Mouse (Mus musculus) midbrain, embryonic 13.5 days (tissue): ENCODE data around the gene Nav3. TPM values are rescaled to one million over a fixed set of nuclear protein-coding genes. Genes with fewer than 3 reads are reported as not detected.

Source experiments
- ATAC-seq: fragments of 200-750 bp; cut with Nextera tagmentation; 2 replicates; pipeline ENCODE4 v1.8.0; 2017; ENCODE audit warnings: mild to moderate bottlenecking, moderate TSS enrichment, moderate library complexity
- H3K27ac ChIP-seq: fragments of 300-500 bp; sonication (generic); 2 replicates; pipeline ENCODE4 v1.5.1; 2015; ENCODE audit warnings: inconsistent platforms, mild to moderate bottlenecking, moderate library complexity
- H3K27me3 ChIP-seq: fragments of 300-500 bp; sonication (generic); 2 replicates; pipeline ENCODE4 v1.6.1; 2015; ENCODE audit warnings: mild to moderate bottlenecking, inconsistent platforms
- H3K36me3 ChIP-seq: fragments of 300-500 bp; sonication (generic); 2 replicates; pipeline ENCODE4 v1.6.1; 2015; ENCODE audit warnings: mild to moderate bottlenecking, inconsistent platforms
- H3K4me1 ChIP-seq: fragments of 300-500 bp; sonication (generic); replicated peaks from 2 replicates; pipeline ENCODE4 v1.6.1; 2015; ENCODE audit warnings: inconsistent platforms
- H3K4me2 ChIP-seq: fragments of 300-500 bp; sonication (generic); replicated peaks from 2 replicates; pipeline ENCODE4 v1.6.1; 2015; ENCODE audit warnings: moderate library complexity, mild to moderate bottlenecking, inconsistent platforms
- H3K4me3 ChIP-seq: fragments of 300-500 bp; sonication (generic); replicated peaks from 2 replicates; pipeline ENCODE4 v1.5.1; 2015; ENCODE audit warnings: mild to moderate bottlenecking, inconsistent platforms
- H3K9ac ChIP-seq: fragments of 300-500 bp; sonication (generic); replicated peaks from 2 replicates; pipeline ENCODE4 v1.6.1; 2015; ENCODE audit warnings: mild to moderate bottlenecking, inconsistent platforms
- H3K9me3 ChIP-seq: fragments of 300-500 bp; sonication (generic); 2 replicates; pipeline ENCODE4 v1.6.1; 2016; ENCODE audit warnings: mild to moderate bottlenecking, inconsistent platforms
- WGBS: fragments of 180-500 bp; shearing (Covaris S2); methylation state at CpG from one replicate; pipeline ENCODE4 v1.1.7; 2015; 5-methylcytosine and 5-hydroxymethylcytosine counted together
- polyA plus RNA-seq: library from polyadenylated mRNA; unstranded; fragments of >200 nt; fragmentation: Nextera tagmentation; extraction: Ambion mirVana; gene quantifications from 2 replicates; pipeline ENCODE4 v1.2.1, GENCODE M21; 2015

Nav3 gene
- polyA plus RNA-seq, 1 experiment from 2014 or later, result 20.2 TPM

DNA sequence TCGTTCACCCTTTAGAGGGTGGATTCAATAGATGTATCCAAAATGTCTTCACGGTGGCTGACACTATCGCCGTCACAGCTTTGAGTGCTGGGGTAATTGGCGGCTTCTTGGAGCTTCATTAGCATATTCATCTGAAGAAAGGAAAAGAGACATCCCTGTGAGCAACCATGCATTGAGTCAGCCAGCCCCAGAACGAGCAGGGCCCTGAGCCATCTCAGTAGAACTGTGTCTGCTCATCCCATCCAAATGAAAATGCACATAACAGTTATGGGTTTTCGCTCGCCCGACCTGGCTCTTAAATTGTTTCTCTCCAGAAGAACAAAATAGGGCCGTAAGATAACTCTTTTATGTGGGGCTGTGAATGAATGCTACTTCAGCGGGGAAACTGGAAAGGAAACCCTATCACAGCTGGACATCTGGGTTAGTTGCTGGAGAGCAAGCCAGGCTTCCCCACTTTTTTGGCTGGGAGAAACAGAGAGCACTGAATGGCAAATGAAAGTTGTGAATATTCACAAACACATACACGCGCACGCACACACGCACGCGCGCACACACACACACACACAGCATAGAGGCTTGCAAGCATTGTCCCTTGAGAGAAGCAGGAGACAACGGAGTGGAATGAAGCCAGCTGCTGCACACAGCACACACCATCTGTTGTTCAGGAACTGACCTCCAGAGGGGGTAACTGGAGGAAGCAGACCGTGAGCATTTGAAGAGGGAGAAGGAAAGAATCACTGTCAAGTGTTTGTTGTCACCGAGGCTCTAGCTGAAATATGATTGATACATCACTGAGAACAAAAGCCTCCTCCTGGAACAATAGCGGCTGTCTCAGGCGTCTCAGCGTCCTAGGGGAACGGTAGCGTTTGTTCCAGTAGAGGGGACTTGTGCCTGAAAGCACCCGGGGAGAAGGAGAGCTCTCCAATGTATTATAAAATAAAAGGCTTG is 771.6 kb downstream of the Nav3 start:
- peak overlapping the region; percentile 53 for H3K9ac ChIP-seq
- ATAC-seq, result peak; percentile 99

DNA sequence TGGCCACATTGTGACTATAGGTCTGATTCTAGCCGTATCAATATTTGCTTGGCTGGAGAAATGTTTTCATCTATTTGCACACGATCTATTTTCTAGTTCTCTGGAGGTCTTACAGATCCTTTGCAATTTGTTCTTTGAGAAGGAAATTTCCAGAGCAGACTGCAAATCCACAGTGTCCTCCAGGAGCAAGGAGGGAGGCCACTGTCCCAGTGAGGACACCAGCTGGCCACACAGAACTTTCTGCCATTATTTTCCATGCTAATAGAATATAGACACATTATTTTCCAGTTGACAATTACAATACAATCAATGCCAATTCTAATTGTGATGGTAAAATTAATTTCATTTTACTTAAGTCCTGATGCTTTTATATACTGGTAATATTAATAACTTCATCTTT is 783.1 kb downstream of the Nav3 start:
- 89% methylated on average over 2 of the region's 2 CpGs for WGBS
- no peak overlapping the region for H3K27ac ChIP-seq
- H3K4me2 ChIP-seq, result no peak overlapping the region
- H3K36me3 ChIP-seq, result no peaks in the 10 kb centered on the region
- no peak overlapping the region for H3K9ac ChIP-seq
- H3K4me1 ChIP-seq, result no peaks in the 10 kb centered on the region
- no peak overlapping the region for H3K4me3 ChIP-seq
- no peaks in the 10 kb centered on the region for H3K9me3 ChIP-seq
- no peaks in the 10 kb centered on the region for H3K27me3 ChIP-seq
- no peak for ATAC-seq

More for the DNA sequence above, 771.6 kb downstream of the Nav3 start:
- Histone ChIP-seq H3K27me3 (no peaks in the 10 kb centered on the region), H3K36me3 (no peaks in the 10 kb centered on the region; the same call in 1 of the 2 replicates), H3K4me3 (peak overlapping the region; percentile 29), H3K4me1 (peaks cover 24% of the 10 kb centered on the region), H3K4me2 (peak overlapping the region; percentile 56), H3K27ac (peak overlapping the region; percentile 91), H3K9me3 (no peaks in the 10 kb centered on the region)
- WGBS, result 14% methylated on average over 27 of the region's 27 CpGs

DNA sequence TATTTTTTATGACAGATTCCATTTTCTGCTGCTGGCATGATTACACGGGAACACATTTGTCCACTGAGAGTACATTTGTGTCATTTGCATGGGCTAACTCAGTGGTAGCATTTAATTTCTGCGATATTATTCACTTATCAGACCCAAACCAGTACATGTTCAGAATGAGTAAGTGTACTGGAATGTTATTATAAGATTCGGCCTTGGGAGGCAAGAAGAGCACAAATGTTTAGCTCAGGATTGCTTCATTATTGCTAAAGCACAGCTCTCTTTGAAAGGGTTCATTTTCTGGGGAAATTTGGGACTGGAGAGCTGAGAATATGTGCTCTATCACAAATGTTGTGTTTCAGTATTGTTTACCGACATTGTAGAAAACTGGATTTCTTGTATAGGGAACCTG is 788.6 kb downstream of the Nav3 start:
- Histone ChIP-seq H3K4me2 (no peak overlapping the region), H3K9ac (no peak overlapping the region), H3K9me3 (no peaks in the 10 kb centered on the region), H3K4me3 (no peak overlapping the region), H3K4me1 (peaks cover 5% of the 10 kb centered on the region), H3K27me3 (no peaks in the 10 kb centered on the region), H3K27ac (peak overlapping the region; percentile 1; the same call in 1 of the 2 replicates), H3K36me3 (no peaks in the 10 kb centered on the region)
- ATAC-seq, result no peak
- 80% methylated on average over 4 of the region's 4 CpGs for WGBS

DNA sequence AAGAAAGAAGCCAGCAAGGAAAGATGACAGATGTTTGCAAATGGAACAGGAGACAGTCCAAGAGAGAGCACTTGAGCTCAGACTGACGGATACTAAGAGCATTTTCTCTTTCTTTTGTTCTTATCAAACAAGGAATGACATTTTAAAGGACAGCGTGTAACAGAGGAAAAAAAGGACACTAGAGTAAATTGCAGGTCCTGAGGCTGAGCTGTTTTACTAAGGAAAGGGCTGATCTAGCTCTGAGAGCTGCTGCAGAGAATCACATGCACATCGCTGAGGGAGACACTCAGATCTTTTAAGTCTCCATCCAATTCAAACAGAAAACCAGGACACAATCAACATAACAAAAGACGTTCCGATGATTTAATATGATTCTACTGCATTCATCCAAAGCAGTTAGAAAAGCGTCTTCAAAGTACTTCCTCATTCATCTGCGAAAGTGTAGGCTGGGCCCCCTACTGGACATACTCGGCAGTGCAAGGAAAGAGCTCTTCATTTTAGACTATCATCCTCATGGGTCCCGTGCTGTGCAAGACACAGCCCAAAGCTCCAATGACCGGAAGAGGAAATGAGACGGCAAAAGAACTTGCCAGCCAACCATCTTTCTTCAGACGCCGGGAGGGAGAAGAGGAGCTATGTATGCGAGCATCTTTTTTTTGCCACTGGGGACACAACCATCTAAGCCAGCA is 791.2 kb downstream of the Nav3 start:
- WGBS, result 26% methylated on average over 14 of the region's 14 CpGs
- Histone ChIP-seq H3K27ac (no peak overlapping the region), H3K4me2 (peak overlapping the region; percentile 33), H3K36me3 (no peaks in the 10 kb centered on the region), H3K27me3 (no peaks in the 10 kb centered on the region), H3K9me3 (no peaks in the 10 kb centered on the region), H3K9ac (no peak overlapping the region), H3K4me1 (peaks cover 5% of the 10 kb centered on the region), H3K4me3 (0 out of 2 replicates have a peak overlapping the region, but pooled peaks have one; percentile 2)
- ATAC-seq, result peak; percentile 57; the same call in 1 of the 2 replicates

DNA sequence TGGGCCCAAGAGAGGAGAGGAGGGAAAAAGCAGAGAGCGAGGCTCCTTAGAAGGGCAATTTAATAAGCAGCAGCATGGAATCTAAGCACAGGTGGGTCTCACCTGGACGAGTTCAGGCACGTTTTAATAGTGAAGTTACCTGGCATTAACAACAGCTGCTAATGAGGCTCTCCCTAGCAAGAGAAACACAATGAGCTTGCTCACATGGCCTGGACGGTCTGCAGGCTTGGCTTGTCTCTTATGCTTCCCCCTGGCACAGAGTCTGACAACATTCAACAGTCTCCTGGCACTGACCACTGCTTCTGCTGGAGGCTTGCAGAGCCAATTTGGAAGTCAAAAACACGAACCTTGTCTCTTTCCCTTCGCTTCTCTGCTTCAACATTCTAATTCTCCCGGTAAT is 804.5 kb downstream of the Nav3 start:
- no peak overlapping the region for H3K4me3 ChIP-seq
- no peak overlapping the region for H3K27ac ChIP-seq
- no peaks in the 10 kb centered on the region for H3K9me3 ChIP-seq
- no peaks in the 10 kb centered on the region for H3K4me1 ChIP-seq
- ATAC-seq, result no peak
- H3K9ac ChIP-seq, result no peak overlapping the region
- WGBS, result 74% methylated on average over 7 of the region's 7 CpGs
- H3K27me3 ChIP-seq, result no peaks in the 10 kb centered on the region
- H3K4me2 ChIP-seq, result no peak overlapping the region
- no peaks in the 10 kb centered on the region for H3K36me3 ChIP-seq

DNA sequence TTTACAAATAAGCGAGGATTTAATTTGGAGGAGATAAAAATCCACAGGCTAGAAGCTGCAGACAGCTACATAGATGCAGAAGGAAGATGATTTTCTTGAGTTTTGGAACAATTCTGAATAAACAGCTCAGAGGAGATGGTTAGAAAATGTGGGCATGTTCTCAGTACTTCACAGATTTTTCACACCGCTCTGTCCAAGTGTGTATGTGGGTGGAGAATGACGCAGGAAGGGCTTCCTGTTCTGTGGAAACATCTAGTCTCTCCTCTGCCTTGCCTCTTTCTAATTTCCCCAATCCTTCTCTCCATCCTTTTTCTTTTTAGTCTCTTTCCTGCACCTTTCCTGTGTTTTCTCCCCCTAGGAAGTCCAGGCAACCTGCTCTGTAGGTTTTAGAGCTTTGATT is 812.4 kb downstream of the Nav3 start:
- Histone ChIP-seq H3K9me3 (no peaks in the 10 kb centered on the region), H3K27ac (no peak overlapping the region), H3K9ac (no peak overlapping the region), H3K36me3 (no peaks in the 10 kb centered on the region), H3K4me3 (no peak overlapping the region), H3K4me1 (0 out of 2 replicates have a peak, but pooled peaks cover 3% of the 10 kb centered on the region), H3K4me2 (no peak overlapping the region), H3K27me3 (no peaks in the 10 kb centered on the region)
- no peak for ATAC-seq
- 90% methylated on average over 3 of the region's 3 CpGs for WGBS

DNA sequence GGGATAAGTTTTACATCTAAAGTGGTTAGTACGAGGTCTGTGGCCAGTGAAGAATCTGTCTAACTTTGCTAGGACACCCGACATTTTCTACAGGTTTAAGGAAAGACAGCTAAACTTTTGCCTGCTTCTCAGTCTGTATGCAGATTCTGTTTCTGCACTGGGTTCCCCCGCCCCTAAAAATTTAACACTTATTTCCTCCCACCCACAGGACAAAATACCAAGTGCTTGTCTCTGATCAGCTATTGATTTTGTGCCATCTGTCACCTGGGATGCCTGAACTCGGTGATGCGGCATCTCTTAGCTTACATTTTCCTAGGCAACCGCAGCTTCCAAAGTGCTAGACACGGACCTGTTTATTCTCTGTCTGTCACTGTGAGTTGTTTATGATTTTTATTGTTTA is 814.2 kb downstream of the Nav3 start:
- Histone ChIP-seq H3K27me3 (no peaks in the 10 kb centered on the region), H3K9ac (no peak overlapping the region), H3K9me3 (no peaks in the 10 kb centered on the region), H3K4me2 (no peak overlapping the region), H3K4me1 (0 out of 2 replicates have a peak, but pooled peaks cover 3% of the 10 kb centered on the region), H3K36me3 (no peaks in the 10 kb centered on the region), H3K27ac (no peak overlapping the region), H3K4me3 (no peak overlapping the region)
- 80% methylated on average over 7 of the region's 7 CpGs for WGBS
- no peak for ATAC-seq

DNA sequence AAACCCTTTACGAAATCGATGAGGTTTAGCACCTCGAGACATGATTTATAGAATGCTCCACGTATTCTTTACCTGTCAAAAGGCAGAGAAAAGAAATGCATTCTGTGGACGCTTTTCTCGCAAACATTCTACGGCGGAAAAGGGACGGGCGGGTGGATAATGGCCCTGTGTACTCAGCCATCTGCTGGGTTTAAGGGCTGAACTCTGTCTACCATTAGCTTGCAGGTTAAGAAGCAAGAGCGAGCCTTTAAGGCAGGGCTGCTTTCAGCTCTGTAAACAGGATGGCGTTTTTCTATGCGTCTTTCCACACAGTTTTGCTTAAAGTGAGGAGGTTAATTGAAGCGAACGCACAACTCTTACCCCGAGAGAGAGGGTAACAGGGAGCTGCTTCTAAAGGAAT is 818.3 kb downstream of the Nav3 start:
- no peak overlapping the region for H3K4me2 ChIP-seq
- ATAC-seq, result no peak
- H3K9ac ChIP-seq, result no peak overlapping the region
- no peaks in the 10 kb centered on the region for H3K36me3 ChIP-seq
- no peak overlapping the region for H3K4me3 ChIP-seq
- H3K27me3 ChIP-seq, result no peaks in the 10 kb centered on the region
- H3K9me3 ChIP-seq, result no peaks in the 10 kb centered on the region
- WGBS, result 79% methylated on average over 16 of the region's 16 CpGs
- H3K4me1 ChIP-seq, result 0 out of 2 replicates have a peak, but pooled peaks cover 3% of the 10 kb centered on the region
- no peak overlapping the region for H3K27ac ChIP-seq
